Mouse (Mus musculus): ENCODE measurements around the gene Psma4. TPM values are rescaled to one million over a fixed set of nuclear protein-coding genes. Genes with fewer than 3 reads are reported as not detected.

The Psma4 gene
- polyA plus RNA-seq (2015; fragmentation: Nextera tagmentation; extraction: Ambion mirVana): 216 and 239 TPM in 2 replicates

GRCm38 (mm10) chr9:54950575-54951321 is at the start of gene Psma4, which contains the start of gene AY074887:
TSS of gene Psma4 (plus strand) at chr9:54950790.
TSS of gene AY074887 (minus strand) at chr9:54950998.

GRCm38 (mm10) chr9:54917010-54917677 is 33.4 kb upstream of the Psma4 start, which contains the start of gene Hykk:
TSS of gene Hykk (plus strand) at chr9:54917283.

GRCm38 (mm10) chr9:54980674-54981073 is 30.1 kb downstream of the Psma4 start, which contains the start of gene Chrna5:
TSS of gene Chrna5 (plus strand) at chr9:54980880.

Other genes starting within 250 kb of the Psma4 start
- gene Wdr61, start 216.3 kb upstream of the Psma4 start, polyA plus RNA-seq (2015; fragmentation: Nextera tagmentation; extraction: Ambion mirVana): 68.7 and 78.0 TPM in 2 replicates
- 34.3 and 37.0 TPM in 2 replicates for gene Crabp1, start 186.0 kb upstream of the Psma4 start, polyA plus RNA-seq (2015; fragmentation: Nextera tagmentation; extraction: Ambion mirVana)
- 10.9 and 12.5 TPM in 2 replicates for gene Ireb2, start 87.0 kb upstream of the Psma4 start, polyA plus RNA-seq (2015; fragmentation: Nextera tagmentation; extraction: Ambion mirVana)
- gene Hykk, start 33.5 kb upstream of the Psma4 start, polyA plus RNA-seq (2015; fragmentation: Nextera tagmentation; extraction: Ambion mirVana): 1.9 and 2.2 TPM in 2 replicates
- 0.35 and 0.72 TPM in 2 replicates for gene AY074887, start 208 bp downstream of the Psma4 start, polyA plus RNA-seq (2015; fragmentation: Nextera tagmentation; extraction: Ambion mirVana)
- 0.19 and 0.33 TPM in 2 replicates for gene Chrna5, start 30.1 kb downstream of the Psma4 start, polyA plus RNA-seq (2015; fragmentation: Nextera tagmentation; extraction: Ambion mirVana)
- gene Chrna3, start 75.8 kb downstream of the Psma4 start, polyA plus RNA-seq (2015; fragmentation: Nextera tagmentation; extraction: Ambion mirVana): not detected in 2 replicates
- gene Chrnb4, start 98.0 kb downstream of the Psma4 start, polyA plus RNA-seq (2015; fragmentation: Nextera tagmentation; extraction: Ambion mirVana): 0.04 TPM in 1 of 2 replicates, not detected in the other
- 19.0 and 20.1 TPM in 2 replicates for gene Ube2q2, start 198.1 kb downstream of the Psma4 start, polyA plus RNA-seq (2015; fragmentation: Nextera tagmentation; extraction: Ambion mirVana)